Mouse (Mus musculus) lung, postnatal 25 days (tissue): ENCODE data around the gene Maml3.
A peak's percentile ranks its signal among the peaks of the same experiment; 100 is the strongest.

Source experiments
- DNase-seq: peaks from one replicate; pipeline ENCODE4 v3.0.0; 2022; ENCODE audit warnings: low spot score

Gene Maml3

DNA sequence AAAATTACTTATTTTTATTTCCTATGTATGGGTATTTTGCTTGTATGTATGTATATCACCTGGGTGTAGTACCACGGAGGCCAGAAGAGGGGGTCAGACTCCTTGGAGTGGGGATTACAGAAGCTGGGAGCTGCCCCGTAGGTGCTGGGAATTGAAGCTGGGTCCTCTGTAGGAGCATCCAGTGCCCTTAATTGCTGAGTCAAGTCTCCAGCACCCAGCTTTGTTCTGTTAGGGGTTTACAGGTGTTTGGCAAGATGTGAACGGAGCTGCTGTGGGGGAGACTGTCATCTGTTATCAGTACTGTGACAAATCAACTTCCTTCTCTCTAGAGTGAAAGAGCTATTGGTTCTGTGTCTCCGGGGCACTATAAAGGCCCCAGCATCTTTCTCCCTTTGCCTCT lies 190.0 kb downstream of the Maml3 start:
- no peak for DNase-seq

- DNase-seq: no peak
Observed at GRCm38 (mm10) chr3:51913498-51913897, 191.4 kb downstream of the Maml3 start.

DNA sequence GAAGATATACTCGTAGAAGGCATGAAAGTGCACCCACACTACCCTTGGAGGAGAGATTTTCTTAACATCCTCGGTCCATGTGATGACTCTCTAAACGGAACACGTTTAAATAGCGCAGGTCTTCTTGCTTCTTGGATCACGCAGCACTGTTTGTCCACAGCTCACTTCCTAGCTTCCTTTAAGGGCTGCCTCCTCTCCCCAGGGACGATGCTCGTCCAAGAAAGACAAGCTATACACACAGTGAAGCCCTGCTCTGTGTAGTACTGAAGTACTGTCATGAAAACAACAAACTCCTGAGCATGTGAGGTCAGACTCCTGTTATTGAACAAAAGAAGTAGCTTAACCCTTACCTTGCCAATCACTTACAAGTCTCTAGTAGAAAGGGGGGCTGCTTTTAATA lies 192.7 kb downstream of the Maml3 start:
- no peak for DNase-seq

DNA sequence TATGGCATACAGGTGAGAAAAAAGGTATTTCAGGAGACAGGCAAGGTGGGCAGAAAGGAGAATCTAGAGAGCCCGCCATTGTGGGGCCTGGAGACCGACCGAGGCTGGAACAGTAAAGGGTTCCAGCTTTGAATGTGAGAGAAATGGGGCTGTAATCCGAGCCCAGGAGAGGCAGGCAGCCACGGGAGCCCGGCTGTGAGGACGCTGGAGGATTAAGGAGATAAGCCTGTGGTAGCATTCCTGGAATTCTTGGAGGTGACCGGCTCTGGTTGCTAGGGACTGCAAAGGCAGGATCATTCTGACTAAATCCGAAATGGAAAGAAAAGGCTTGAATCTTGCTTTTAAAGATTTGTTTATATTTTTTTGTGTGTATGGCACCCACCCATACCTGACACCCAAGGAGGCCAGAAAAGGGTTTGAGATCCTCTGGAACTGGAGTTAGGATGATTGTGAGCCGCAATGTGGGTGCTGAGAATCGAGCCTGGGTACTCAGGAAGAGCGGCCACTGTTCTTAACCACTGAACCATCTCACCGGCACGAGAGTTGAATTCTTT lies 196.4 kb downstream of the Maml3 start:
- no peak for DNase-seq

DNA sequence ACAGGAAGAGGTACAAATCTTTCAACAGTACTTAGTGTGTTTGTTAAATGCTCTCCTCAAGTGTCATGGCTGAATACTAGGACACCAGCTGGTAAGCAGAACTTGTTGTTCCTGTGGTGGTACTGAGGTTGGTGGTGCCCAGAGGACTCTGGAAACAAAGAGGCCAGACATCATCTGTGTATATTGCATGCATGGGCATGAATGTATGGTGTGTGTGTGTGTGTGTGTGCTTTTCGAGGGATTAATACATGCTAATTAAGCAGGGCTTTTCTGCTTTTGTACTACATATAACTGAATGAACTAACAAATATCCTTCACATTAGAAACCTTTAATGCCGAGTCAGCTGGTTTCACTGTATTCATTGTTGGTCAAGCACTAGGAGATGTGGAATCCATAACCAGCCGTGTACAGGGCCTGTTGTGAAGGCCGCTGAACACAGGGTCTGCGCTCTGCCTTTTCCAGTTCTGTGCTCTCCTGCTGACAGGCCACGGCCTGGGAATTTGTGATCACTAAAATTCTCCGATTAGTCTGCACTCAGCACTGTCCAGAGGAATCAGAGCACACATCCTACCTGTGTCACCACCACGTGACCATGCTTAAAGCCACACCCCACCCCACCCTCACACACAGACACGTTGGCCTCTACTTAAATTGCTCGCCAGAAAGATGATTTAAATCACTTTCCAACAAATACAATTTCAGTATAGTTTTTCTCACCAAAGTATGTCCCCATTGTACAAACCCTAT lies 197.6 kb downstream of the Maml3 start:
- DNase-seq: no peak

DNA sequence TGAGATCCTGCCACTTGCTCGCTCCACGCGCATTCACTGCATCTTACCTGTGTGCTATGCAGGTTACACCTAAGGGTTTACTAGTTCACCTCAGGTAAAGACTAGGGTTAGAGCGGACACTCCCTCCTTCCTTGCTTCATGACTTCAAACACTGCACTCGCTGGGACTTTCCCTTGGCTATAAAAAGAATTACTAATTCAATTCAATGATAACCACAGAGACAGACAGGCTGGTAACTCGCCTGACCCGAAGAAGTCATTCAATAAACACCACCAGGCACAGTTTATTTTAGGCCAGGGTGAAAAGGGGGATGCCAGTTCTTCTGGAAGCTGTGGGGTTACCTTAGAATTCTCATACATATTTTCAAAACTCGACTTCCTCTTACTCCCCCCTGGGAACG lies 199.0 kb downstream of the Maml3 start:
- no peak for DNase-seq

- DNase-seq: no peak
Observed at GRCm38 (mm10) chr3:51904357-51904855, 200.5 kb downstream of the Maml3 start.

GRCm38 (mm10) chr3:51901151-51901550 lies 203.7 kb downstream of the Maml3 start:
- DNase-seq: no peak

- DNase-seq: no peak
Observed at GRCm38 (mm10) chr3:51894514-51894913, 210.4 kb downstream of the Maml3 start.

DNA sequence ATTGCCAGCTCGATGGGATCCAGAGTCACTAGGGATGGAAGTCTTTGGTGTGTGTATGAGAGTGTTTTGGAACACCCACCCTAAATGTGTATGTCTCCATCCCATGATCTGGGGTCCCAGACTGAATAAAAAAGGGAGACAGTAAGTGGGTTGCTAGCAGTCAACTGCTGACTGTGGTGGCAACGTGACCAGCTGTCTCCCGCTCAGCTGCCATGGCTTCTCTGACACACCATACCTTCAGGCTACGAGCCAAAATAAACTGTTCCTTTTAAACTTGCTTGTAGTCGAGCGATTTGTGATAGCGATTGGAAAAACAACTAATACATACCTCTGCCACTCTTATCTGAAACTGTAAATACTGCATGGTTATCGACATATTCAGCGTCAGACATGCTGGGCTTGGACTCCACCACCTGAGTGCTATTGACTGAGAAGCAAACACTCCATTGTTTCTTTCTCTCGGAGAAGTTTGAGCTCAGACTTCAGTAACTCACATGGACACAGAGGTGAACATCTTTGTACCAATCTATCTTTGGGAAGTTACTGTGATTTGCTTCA lies 213.2 kb downstream of the Maml3 start:
- DNase-seq: no peak

GRCm38 (mm10) chr3:51890181-51890580 lies 214.7 kb downstream of the Maml3 start:
- no peak for DNase-seq

DNA sequence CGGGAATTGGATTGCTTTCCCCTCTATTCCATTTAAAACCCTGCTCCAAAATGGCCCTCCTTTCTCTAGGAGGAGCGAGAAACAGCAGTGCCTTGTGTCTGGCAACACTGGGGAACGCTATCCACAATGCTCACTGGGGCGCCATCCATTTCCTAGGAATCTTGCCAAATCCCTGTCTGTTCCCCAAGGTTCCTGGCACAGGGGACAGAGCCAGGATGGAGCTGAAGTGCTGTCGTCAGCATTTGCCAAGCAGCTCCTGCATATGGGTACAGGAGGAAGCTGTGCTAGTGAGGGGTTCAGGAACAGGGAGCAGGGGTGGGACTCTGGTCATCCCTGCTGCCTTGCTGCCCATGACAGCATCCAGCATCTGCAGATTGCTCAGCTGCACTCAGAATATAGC lies 215.1 kb downstream of the Maml3 start:
- DNase-seq: peak; percentile 65

GRCm38 (mm10) chr3:51888662-51889433 lies 216.0 kb downstream of the Maml3 start:
- DNase-seq: no peak

- DNase-seq: no peak
Observed at GRCm38 (mm10) chr3:51888295-51888661, 216.6 kb downstream of the Maml3 start.

DNA sequence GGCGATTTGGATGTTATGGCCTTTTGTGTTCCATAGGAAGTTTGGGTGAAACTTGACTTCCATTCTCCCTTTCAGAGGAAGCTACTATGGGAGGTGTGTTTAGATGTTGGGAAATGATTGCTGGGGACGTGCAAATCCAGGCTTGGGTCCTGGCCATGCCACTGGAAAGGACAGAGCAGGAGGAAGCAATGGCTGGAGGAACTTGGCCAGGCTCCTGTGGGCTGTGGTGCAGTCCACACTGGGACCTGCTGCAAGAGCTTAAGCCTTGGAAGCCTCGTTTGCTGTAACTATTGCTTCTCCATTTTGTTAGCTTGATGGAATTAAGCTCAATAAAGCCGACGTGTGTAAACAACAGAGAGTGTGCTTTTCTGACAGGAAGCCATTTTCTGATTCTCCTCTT lies 219.0 kb downstream of the Maml3 start:
- peak; percentile 32 for DNase-seq

GRCm38 (mm10) chr3:51885487-51885886 lies 219.4 kb downstream of the Maml3 start:
- DNase-seq: no peak

- DNase-seq: peak; percentile 39
Observed at GRCm38 (mm10) chr3:51881981-51882380, 222.9 kb downstream of the Maml3 start.

GRCm38 (mm10) chr3:51881393-51881792 lies 223.5 kb downstream of the Maml3 start:
- DNase-seq: no peak

DNA sequence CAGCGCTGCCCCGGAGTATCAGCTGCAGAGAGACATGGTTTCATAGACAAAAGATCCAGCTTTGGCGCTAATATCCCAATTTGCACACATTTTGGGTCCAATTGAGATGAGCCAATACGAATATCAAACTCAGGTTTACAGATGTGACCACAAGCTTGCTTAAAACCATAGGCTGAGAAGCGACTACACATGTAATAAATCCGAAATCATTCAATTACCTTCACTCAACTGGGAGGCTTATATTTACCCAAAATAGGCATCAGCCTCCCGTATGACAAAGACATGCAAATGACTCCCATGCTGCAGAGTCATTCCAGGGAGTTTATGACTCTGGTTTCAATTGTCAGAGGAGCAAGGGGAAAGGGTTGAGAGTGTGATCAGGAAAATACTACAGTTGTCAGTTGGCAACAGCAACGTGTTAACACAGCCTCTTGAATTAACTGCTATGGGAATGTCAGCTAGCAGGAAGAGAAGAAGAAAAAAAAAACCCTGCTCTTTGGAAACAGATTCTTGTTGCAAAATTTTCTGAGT lies 224.3 kb downstream of the Maml3 start:
- no peak for DNase-seq

DNA sequence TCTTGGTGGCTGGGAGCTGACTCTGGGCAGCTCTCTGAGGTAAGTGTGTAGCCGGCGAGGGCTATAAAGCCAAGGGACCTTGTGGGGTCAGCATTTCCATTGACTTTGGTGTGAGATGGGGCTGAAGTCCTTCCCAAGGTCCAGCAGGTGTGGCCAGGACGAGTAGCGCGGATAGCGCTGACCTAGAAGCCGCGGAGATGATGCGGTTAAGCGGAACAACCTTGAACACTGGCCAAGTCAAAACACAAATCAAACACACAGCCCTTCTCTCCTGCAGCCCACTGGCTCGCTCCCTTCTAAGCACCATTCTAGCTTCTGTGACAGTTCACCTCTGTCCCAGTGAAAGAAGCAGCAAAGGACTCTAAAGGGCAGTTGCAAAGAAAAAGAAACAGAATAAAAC lies 225.7 kb downstream of the Maml3 start:
- DNase-seq: no peak

GRCm38 (mm10) chr3:51878577-51878976 lies 226.3 kb downstream of the Maml3 start:
- no peak for DNase-seq

DNA sequence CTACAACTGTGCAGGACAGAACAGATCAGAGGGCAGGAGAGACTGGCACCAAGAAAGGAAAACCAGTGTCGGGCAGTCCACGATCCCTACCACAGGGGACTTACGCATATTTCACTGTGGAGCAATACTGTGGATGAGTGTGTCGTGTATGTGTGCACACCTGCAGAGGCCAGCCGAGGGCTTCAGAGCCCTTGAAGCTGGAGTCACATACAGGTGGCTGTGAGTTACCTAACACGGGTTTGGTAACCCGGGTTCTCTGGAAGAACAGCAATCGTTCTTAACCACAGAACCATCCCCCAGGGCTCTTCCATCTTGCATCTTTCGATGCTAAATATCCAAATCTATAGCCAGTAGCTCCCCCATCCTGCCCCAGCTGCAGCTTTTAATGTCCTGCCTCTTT lies 228.1 kb downstream of the Maml3 start:
- DNase-seq: peak; percentile 29

DNA sequence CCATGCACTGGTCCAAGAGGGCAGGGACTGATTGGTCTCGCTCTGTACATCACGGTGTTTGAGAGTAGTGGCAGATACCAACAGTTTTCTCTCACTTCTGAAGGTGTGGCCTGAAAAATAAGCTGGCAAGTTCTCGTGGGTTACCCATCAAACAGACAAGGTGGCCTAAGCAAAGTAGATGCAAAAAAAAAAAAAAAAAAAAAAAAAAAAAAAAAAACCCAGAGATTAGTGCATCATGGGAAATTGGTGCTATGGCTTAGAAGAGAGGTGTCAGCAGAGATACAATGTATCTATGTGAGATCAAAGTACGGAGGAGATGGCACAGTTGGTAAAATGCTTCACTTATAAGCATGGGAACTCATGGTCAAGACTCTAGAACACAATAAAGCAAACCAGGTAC lies 229.2 kb downstream of the Maml3 start:
- DNase-seq: no peak
